Mouse (Mus musculus): ENCODE data around the gene Lss. TPM values are rescaled to one million over a fixed set of nuclear protein-coding genes. Genes with fewer than 3 reads are reported as not detected.

Lss gene
- total and polyA plus RNA-seq, 3 experiments: 26.3 to 28.3 (median 27.5) TPM

DNA sequence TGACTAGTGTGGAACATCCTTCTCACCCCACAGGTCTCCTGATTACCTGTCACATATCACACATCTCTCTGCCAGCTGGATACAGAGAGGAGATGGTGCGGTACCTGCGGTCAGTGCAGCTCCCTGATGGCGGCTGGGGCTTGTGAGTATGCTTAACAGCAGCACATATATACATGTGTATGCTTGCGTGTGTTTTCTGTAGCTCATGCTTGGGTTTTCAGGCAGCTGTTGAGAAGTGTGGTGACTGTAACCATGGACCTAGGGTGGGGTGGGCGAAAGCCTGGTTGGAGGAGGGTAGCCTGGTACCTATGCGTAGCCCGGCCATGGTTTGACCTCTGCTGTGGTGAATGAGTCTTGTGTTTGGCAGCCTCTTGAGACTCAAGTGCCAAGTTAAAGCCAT is 4.1 kb downstream of the Lss start:
- Histone ChIP-seq H3K9me3 (replicated peaks; ENCODE audit: insufficient read depth, low read length) (no peaks in the 10 kb centered on the region), H3K36me3 (ENCODE audit: control insufficient read depth in 1 of 2, insufficient read depth in 2 of 2, low read length in 2 of 2) (peaks cover 0 to 3% of the 10 kb centered on the region in 2 experiments; a peak in 2 of 4 replicates), H3K27ac (ENCODE audit: control insufficient read depth, low read depth, low read length) (no peak overlapping the region), H3K79me2 (ENCODE audit: control insufficient read depth, insufficient read depth, low read length, poor library complexity) (peaks cover 4% of the 10 kb centered on the region), H3K4me3 (ENCODE audit: control insufficient read depth in 1 of 2, insufficient read depth in 1 of 2, low read depth in 2 of 2, low read length in 2 of 2) (no peak overlapping the region), H3K27me3 (ENCODE audit: control insufficient read depth in 1 of 2, insufficient read depth in 2 of 2, low read length in 2 of 2) (no peaks in the 10 kb centered on the region), H3K4me1 (ENCODE audit: control insufficient read depth in 1 of 2, insufficient read depth in 2 of 2, low read length in 2 of 2) (peaks cover 3 to 5% of the 10 kb centered on the region in 2 experiments), H3K9ac (ENCODE audit: control insufficient read depth, low read depth, low read length, poor library complexity, severe bottlenecking) (no peak overlapping the region)
- DNase-seq (ENCODE audit: low read depth, low spot score): no peak
- no peak for TF ChIP-seq GATA1 (IDR thresholded peaks at IDR 0.05; ENCODE audit: low read depth, low read length)
- no peak for TF ChIP-seq CHD2 (IDR thresholded peaks at IDR 0.05; ENCODE audit: low read length)
- TF ChIP-seq USF1 (IDR thresholded peaks at IDR 0.05; ENCODE audit: low read depth, low read length): no peak
- TF ChIP-seq MXI1 (IDR thresholded peaks at IDR 0.05; ENCODE audit: low read depth, low read length): no peak
- TF ChIP-seq TCF12 (IDR thresholded peaks at IDR 0.05; ENCODE audit: low read depth, low read length): no peak
- no peak for TF ChIP-seq ZNF384 (IDR thresholded peaks at IDR 0.05; ENCODE audit: low read depth, low read length)
- no peak for TF ChIP-seq MAX (IDR thresholded peaks at IDR 0.05; ENCODE audit: low read length)
- no peak for TF ChIP-seq POLR2AphosphoS5 (IDR thresholded peaks at IDR 0.05; ENCODE audit: borderline replicate concordance, low read depth, low read length)
- TF ChIP-seq EP300 (IDR thresholded peaks at IDR 0.05; ENCODE audit: low read depth in 1 of 2, low read length in 2 of 2): no peak
- no peak for TF ChIP-seq USF2 (IDR thresholded peaks at IDR 0.05; ENCODE audit: borderline replicate concordance in 1 of 2, insufficient read depth in 1 of 2, low read depth in 1 of 2, low read length in 2 of 2)
- no peak for TF ChIP-seq NRF1 (IDR thresholded peaks at IDR 0.05; ENCODE audit: insufficient read depth, low read depth, low read length, poor library complexity, severe bottlenecking)
- TF ChIP-seq MYB (IDR thresholded peaks at IDR 0.05; ENCODE audit: low read depth, low read length): no peak
- TF ChIP-seq HCFC1 (IDR thresholded peaks at IDR 0.05; ENCODE audit: low read depth, low read length): no peak
- TF ChIP-seq CTCF (IDR thresholded peaks at IDR 0.05 in 2 of 3, conservative IDR thresholded peaks at IDR 0.05 in 1 of 3; ENCODE audit: control insufficient read depth in 1 of 3, insufficient read depth in 1 of 3, low read depth in 2 of 3, low read length in 3 of 3, poor library complexity in 1 of 3, severe bottlenecking in 1 of 3): no peak

- no peak overlapping the region for H3K9ac ChIP-seq (ENCODE audit: control insufficient read depth, low read depth, low read length, poor library complexity, severe bottlenecking)
- no peaks in the 10 kb centered on the region for H3K27me3 ChIP-seq (ENCODE audit: control insufficient read depth in 1 of 2, insufficient read depth in 2 of 2, low read length in 2 of 2)
- H3K4me3 ChIP-seq (ENCODE audit: control insufficient read depth in 1 of 2, insufficient read depth in 1 of 2, low read depth in 2 of 2, low read length in 2 of 2): no peak overlapping the region
- 0 out of 4 replicates have a peak, but pooled peaks cover 0 to under 1% of the 10 kb centered on the region in 2 experiments for H3K4me1 ChIP-seq (ENCODE audit: control insufficient read depth in 1 of 2, insufficient read depth in 2 of 2, low read length in 2 of 2)
- TF ChIP-seq ELF1 (IDR thresholded peaks at IDR 0.05; ENCODE audit: low read depth, low read length): no peak
- TF ChIP-seq E2F4 (IDR thresholded peaks at IDR 0.05; ENCODE audit: borderline replicate concordance, low read depth, low read length): no peak
- H3K9me3 ChIP-seq (replicated peaks; ENCODE audit: insufficient read depth, low read length): no peaks in the 10 kb centered on the region
- H3K79me2 ChIP-seq (ENCODE audit: control insufficient read depth, insufficient read depth, low read length, poor library complexity): no peaks in the 10 kb centered on the region
- peaks cover under 1 to 6% of the 10 kb centered on the region in 2 experiments; a peak in 3 of 4 replicates for H3K36me3 ChIP-seq (ENCODE audit: control insufficient read depth in 1 of 2, insufficient read depth in 2 of 2, low read length in 2 of 2)
- H3K27ac ChIP-seq (ENCODE audit: control insufficient read depth, low read depth, low read length): no peak overlapping the region
- no peak for DNase-seq (ENCODE audit: low read depth, low spot score)
Observed at GRCm38 (mm10) chr10:76537619-76538018, 6.2 kb downstream of the Lss start.
